Mouse (Mus musculus): ENCODE results near the gene Dvl2.
"Not testable (repeated sequence)": the region's sequence is repeated elsewhere in the genome, so short reads cannot be mapped to it uniquely, and the experiment has no call there.

Dvl2 gene

GRCm38 (mm10) chr11:70010033-70010432, 9.6 kb downstream of the Dvl2 start:
- intact Hi-C loops (cut with DNase I), result no loop called here

- intact Hi-C loops (cut with DNase I), result no loop called here
These were observed 10.2 kb downstream of the Dvl2 start for GRCm38 (mm10) chr11:70010548-70010947.

DNA sequence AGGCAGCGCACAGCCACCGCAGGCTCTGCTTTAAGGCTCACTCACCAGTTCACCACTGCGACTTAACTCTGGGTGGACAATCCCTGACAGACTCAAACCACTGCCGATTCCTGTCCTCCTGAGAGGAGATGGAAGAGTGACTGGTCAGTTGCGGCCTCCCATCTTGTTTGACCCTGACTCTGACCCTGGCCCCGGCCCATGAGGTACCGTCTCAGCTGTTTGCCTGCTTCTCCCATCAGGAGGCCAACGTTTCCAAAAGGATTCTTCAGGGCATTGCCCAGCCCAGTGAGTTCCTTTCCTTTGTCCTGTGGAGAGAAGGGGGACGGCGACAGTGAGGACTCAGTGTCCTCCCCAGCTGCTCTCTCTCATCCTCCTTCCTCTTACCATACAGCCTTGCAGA, 10.6 kb downstream of the Dvl2 start:
- intact Hi-C loops (cut with DNase I), result no loop called here

- intact Hi-C loops (cut with DNase I), result no loop called here
These were observed 12.5 kb downstream of the Dvl2 start for GRCm38 (mm10) chr11:70012931-70013330.

DNA sequence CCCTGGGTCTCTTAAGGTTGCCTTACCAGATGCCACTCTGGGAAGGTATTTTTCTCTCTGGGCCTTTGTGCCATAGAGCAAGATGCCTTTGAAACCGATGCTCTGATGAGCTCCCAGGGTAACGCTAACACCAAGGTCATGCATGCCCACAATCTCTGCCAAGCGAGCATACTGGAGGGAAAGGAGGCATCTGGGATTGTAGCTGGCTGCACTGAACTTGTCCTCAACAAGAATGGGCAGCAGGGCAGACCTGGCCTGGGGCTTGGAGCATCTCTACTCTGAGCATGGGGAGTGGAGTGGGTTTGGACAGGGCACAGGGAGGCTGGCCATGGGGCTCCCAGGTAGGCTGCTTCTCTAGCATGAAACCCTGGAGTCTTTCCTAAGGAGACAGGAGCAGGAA, 13.0 kb downstream of the Dvl2 start:
- intact Hi-C loops (cut with DNase I), result no loop called here

- intact Hi-C loops (cut with DNase I), result no loop called here
These were observed 13.7 kb downstream of the Dvl2 start for GRCm38 (mm10) chr11:70014051-70014450.

DNA sequence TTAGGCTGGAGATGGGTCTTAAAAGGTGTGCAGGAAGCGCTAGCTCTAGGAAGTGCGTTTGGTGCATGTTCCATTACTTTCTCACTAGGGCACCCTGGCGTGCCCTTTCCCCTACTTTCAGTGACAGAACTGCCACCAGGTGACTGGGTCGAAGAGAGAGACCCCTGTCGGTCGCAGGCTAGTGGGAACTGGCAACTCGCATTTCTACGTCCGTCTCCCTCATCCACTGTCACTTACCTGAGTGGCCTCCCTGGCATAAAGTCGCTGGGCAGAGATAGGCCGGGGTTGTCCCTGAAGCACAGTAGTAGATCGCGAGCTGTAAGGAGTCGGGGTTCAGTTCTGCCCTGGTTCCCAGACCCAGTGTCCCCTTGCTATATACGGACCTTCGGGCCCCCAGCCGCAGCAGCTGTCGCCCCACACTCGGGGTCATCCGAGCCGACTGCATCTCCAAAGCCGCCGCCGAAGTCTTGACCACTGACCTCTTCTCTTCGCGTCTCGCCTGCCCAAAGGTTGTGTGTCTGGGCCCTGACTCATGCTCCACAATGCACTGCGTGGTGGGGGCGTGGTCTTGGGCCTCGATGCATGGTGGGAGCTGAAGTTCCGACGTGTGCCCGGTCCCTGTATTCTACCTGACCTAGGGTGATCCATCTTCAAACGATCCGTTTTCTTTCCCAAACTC, 14.6 kb downstream of the Dvl2 start, which contains the start of gene Acadvl:
Gene Acadvl, minus strand, starts transcription at position 532 of the 679 bp plus-strand sequence.
- intact Hi-C loops (cut with DNase I), result no loop called here

DNA sequence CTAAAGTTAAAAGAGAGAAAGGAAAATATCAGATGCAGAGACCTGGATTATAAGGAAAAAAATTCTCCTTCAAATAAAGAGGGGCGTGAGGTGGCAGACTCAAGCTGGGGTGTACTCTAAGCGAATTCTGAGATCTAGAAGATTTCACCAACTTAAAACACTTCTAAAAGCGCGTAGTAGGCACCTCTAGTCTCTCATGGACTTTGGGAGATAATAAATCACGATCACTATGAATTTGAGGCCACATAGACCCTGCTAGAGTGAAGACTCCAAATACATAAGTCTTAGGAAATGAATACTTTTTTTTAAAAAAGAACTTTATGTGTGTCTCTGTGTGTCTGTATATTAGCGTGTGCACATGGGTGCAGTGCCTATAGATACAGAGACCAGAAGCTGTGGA, 15.3 kb downstream of the Dvl2 start:
- intact Hi-C loops (cut with DNase I), result no loop called here

- intact Hi-C loops (cut with DNase I), result not testable (repeated sequence)
These were observed 15.8 kb downstream of the Dvl2 start for GRCm38 (mm10) chr11:70016177-70016576.

- intact Hi-C loops (cut with DNase I), result no loop called here
These were observed 16.3 kb downstream of the Dvl2 start, which contains the start of gene Dlg4 for GRCm38 (mm10) chr11:70016669-70017068. Gene Dlg4 (plus strand): TSS chr11:70016942.

DNA sequence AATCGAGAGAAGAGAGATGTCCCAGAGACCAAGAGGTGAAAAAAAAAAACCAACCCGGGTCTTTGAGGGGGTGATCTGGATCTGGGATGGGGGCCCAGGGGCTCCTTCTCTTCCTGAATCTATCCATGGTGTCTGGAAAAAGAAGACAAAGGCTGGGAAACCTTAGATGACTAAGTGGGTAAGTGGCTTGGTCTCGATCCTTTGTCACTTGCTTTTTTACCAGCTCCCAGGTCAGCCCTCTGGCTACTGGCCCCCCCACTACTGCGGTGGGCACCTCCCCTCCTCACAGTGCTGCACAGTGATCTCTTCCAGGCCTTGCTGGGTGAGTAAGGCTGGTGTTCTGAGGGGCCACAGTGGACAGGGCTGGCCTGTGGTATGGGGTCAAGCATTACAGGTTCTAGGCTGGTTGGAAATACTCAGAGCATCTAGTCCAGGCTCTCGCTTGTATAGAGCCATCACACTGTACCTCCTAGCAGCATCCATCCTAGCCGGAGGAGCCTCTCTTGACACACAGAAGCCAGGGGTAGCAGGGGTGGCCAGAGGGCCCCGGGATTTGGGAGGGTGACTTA, 16.9 kb downstream of the Dvl2 start:
- intact Hi-C loops (cut with DNase I), result no loop called here

DNA sequence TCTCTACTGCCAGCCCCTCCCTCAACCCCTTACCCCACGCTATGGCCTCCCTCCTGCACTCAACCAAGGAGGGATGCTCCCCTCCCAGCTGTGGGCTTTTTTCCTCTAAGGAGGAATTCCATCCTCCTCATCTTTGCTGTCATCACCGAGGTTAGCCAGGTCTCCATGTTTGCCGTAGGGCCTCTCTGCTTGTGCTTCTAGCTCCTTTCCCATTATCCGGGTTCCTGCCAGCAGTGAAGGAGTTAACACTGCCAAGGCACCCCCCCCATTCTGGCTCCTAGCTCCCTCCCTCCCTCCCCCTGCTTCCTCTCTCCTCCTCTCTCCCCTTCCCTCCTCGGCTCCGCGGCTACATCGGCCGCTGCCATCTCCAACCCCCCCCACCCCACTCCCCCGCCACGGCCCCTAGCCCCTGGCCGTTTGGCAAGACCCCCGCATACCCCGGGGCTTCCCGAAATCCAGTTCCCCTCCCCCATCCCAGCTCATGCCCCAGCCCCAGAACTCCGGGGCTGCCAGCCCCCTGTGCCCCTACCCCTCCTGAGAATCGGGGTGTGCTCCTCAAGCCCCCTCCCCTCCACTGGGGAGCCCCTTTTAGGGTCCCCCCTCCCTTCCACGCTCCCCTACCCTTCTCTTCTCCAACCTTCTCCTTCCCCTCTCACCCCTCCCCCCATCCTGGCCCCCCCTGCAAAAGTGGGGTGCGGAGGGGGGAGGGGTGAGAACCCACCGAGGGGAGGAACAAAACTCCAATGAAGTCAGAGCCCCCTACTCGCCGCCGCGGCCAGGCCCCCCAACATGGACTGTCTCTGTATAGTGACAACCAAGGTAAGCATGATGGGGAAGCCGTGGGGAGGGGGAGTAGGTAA, 18.0 kb downstream of the Dvl2 start:
- intact Hi-C loops (cut with DNase I), result no loop called here

DNA sequence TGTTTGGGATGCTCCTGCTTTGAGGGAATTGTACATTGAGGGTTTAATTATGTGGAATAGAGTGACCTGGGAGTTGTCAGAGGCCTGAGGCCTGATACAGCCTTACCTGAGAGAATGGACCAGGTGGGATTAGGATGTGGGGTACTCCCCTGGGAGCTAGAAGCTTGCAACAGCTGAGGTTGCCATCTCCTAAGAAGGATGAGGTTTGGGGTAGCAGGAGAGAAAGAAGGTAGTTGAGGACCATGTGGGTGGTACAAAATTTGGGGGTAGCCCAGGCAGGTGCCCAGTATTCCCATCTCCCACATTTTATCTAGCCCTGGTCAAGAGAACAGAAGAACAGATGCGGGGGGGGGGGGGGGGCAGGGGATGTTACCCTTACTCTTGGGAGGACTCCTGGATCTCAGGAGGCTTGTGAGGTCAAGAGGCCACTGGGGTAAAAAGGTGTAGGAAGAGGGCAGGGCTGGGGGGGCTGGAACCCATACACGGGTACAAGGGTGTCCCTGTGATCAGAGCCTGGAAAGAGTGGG, 19.2 kb downstream of the Dvl2 start:
- intact Hi-C loops (cut with DNase I), result no loop called here

GRCm38 (mm10) chr11:70020022-70020631, 19.7 kb downstream of the Dvl2 start:
- intact Hi-C loops (cut with DNase I), result no loop called here

DNA sequence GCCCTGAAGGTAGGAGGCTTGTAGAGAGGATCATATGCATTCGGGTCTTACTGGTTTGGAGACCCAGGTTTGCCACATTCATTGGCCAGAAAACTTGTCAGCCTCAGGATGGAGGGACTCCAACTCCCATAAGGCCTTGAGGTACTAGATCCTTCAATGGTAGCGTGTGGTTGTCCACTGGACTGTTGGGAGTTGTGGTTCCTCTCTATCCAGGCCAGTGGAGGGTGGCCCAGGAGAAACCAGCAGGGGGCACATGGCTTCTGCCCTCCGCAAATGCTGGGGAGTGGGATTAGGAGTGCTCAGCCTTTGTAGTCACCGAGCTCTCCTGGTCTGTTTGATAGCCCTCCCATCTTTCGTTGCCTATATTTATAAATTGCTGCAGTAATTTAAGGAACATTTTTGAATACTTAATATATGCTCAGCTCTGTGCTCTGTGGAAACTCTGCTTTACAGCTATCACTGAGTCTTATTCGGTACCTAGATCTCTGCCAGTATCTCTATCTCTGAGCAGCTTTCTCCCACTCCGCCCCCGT, 20.4 kb downstream of the Dvl2 start:
- intact Hi-C loops (cut with DNase I), result no loop called here

GRCm38 (mm10) chr11:70021264-70022132, 21.1 kb downstream of the Dvl2 start:
- intact Hi-C loops (cut with DNase I), result no loop called here

DNA sequence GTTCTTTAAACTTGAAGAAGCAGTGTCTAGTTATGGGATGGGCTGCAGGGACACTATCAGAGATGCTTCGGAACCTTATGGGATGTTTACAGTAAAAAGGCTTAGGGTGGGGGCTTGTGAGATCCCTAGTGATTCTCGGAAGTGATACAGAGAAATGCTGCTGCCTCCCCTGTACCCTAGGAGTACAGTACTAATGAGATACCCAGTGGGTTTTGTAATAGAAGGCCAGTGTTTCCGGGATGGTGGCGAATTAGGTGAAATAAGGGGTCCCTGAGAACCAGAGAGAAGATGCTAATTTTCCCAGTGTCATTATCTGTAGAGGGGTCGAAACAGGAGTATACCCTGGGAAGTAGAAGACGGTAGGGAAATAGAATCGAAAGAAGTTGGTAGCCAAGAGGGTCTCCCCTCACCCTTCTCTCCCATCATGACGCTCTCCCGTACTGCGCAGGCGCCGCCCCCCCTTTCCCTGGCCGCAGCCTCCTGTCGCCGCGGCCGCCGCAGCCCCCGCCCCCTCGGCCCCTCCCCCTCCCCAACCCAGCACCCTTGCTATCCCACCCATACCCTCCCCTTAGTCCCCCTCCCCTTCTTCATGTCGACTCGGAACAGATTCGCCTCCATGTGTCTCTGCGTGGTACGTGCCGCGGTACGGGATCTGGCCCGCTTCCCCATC, 23.2 kb downstream of the Dvl2 start:
- intact Hi-C loops (cut with DNase I), result no loop called here

GRCm38 (mm10) chr11:70024151-70024514, 23.7 kb downstream of the Dvl2 start:
- intact Hi-C loops (cut with DNase I), result no loop called here

- intact Hi-C loops (cut with DNase I), result no loop called here
These were observed 26.3 kb downstream of the Dvl2 start for GRCm38 (mm10) chr11:70026689-70027088.

- intact Hi-C loops (cut with DNase I), result no loop called here
These were observed 27.0 kb downstream of the Dvl2 start for GRCm38 (mm10) chr11:70027397-70027796.
